Mouse (Mus musculus): ENCODE measurements around the gene Usp20. TPM values are rescaled to one million over a fixed set of nuclear protein-coding genes. Genes with fewer than 3 reads are reported as not detected.

The Usp20 gene
- total and polyA plus RNA-seq, 3 experiments: 3.4 to 13.8 (median 12.0) TPM

- peak overlapping the region; percentile 72 for H3K27ac ChIP-seq (ENCODE audit: insufficient read depth, low read depth)
- H3K9me3 ChIP-seq (replicated peaks; ENCODE audit: low read length): peaks cover 10% of the 10 kb centered on the region
- no peak overlapping the region for H3K4me3 ChIP-seq (replicated peaks in 1 of 3; ENCODE audit: low read depth in 2 of 3, low read length in 2 of 3, poor library complexity in 1 of 3)
- H3K79me2 ChIP-seq (replicated peaks; ENCODE audit: control insufficient read depth, extremely low read depth, insufficient read depth, poor library complexity, severe bottlenecking): no peaks in the 10 kb centered on the region
- peak; percentile 60 for DNase-seq (ENCODE audit: extremely low read depth)
- H3K36me3 ChIP-seq (replicated peaks in 1 of 2; ENCODE audit: control insufficient read depth in 1 of 2, insufficient read depth in 1 of 2, low read length in 1 of 2): peaks cover 47 to 64% of the 10 kb centered on the region in 2 experiments
- no peaks in the 10 kb centered on the region for H3K27me3 ChIP-seq (replicated peaks)
- H3K4me1 ChIP-seq (ENCODE audit: control insufficient read depth in 1 of 2, insufficient read depth in 2 of 2): peaks cover 18 to 45% of the 10 kb centered on the region in 2 experiments
- TF ChIP-seq RCOR1 (conservative IDR thresholded peaks at IDR 0.05; ENCODE audit: low read depth, low read length): no peak
- TF ChIP-seq NRF1 (IDR thresholded peaks at IDR 0.05; ENCODE audit: low read depth, low read length): no peak
- TF ChIP-seq USF2 (conservative IDR thresholded peaks at IDR 0.05; ENCODE audit: low read depth, low read length): 0 out of 2 replicates have a peak, but pooled peaks have one; percentile 24
- TF ChIP-seq ZMIZ1 (IDR thresholded peaks at IDR 0.05; ENCODE audit: low read depth, low read length): no peak
- TF ChIP-seq MAZ (IDR thresholded peaks at IDR 0.05; ENCODE audit: low read depth, low read length): no peak
- TF ChIP-seq ZKSCAN1 (IDR thresholded peaks at IDR 0.05; ENCODE audit: borderline replicate concordance, low read depth, low read length): no peak
- TF ChIP-seq UBTF (IDR thresholded peaks at IDR 0.05; ENCODE audit: low read depth, low read length): no peak
- TF ChIP-seq JUN (IDR thresholded peaks at IDR 0.05; ENCODE audit: insufficient read depth, low read depth, low read length): no peak
- peak; percentile 79 for TF ChIP-seq ETS1 (conservative IDR thresholded peaks at IDR 0.05; ENCODE audit: low read depth, low read length)
- no peak for TF ChIP-seq MAX (IDR thresholded peaks at IDR 0.05; ENCODE audit: low read length)
- TF ChIP-seq CHD1 (IDR thresholded peaks at IDR 0.05; ENCODE audit: low read depth, low read length): no peak
- TF ChIP-seq RAD21 (IDR thresholded peaks at IDR 0.05; ENCODE audit: low read depth, low read length): no peak
- TF ChIP-seq TBP (conservative IDR thresholded peaks at IDR 0.05; ENCODE audit: low read depth, low read length): no peak
- TF ChIP-seq POLR2AphosphoS2 (IDR thresholded peaks at IDR 0.05; ENCODE audit: low read depth, low read length): no peak
- TF ChIP-seq KAT2A (IDR thresholded peaks at IDR 0.05; ENCODE audit: insufficient replicate concordance, low read length): no peak
- TF ChIP-seq PAX5 (IDR thresholded peaks at IDR 0.05; ENCODE audit: low read length): no peak
- no peak for TF ChIP-seq MXI1 (IDR thresholded peaks at IDR 0.05; ENCODE audit: low read depth, low read length)
- peak; percentile 55 for TF ChIP-seq USF1 (IDR thresholded peaks at IDR 0.05; ENCODE audit: low read depth, low read length)
- no peak for TF ChIP-seq GABPA (IDR thresholded peaks at IDR 0.05; ENCODE audit: insufficient replicate concordance, low read depth, low read length)
- TF ChIP-seq MEF2A (IDR thresholded peaks at IDR 0.05; ENCODE audit: borderline replicate concordance, low read depth, low read length): peak; percentile 60; the same call in 1 of the 2 replicates
- TF ChIP-seq ZNF384 (IDR thresholded peaks at IDR 0.05; ENCODE audit: low read depth, low read length): peak; percentile 15; the same call in 1 of the 2 replicates
- TF ChIP-seq ELF1 (IDR thresholded peaks at IDR 0.05; ENCODE audit: low read depth, low read length): no peak
- TF ChIP-seq MAFK (IDR thresholded peaks at IDR 0.05; ENCODE audit: insufficient replicate concordance, low read length): no peak
- peak; percentile 92 for TF ChIP-seq BHLHE40 (IDR thresholded peaks at IDR 0.05; ENCODE audit: low read depth, low read length)
- TF ChIP-seq CTCF (conservative IDR thresholded peaks at IDR 0.05 in 1 of 2, IDR thresholded peaks at IDR 0.05 in 1 of 2; ENCODE audit: low read depth in 2 of 2, low read length in 2 of 2): no peak
- TF ChIP-seq CHD2 (IDR thresholded peaks at IDR 0.05; ENCODE audit: low read length): no peak
- no peak for TF ChIP-seq SIN3A (IDR thresholded peaks at IDR 0.05; ENCODE audit: low read length)
- no peak for TF ChIP-seq HCFC1 (IDR thresholded peaks at IDR 0.05; ENCODE audit: low read depth, low read length)
- no peak for TF ChIP-seq JUND (conservative IDR thresholded peaks at IDR 0.05; ENCODE audit: low read depth, low read length)
- TF ChIP-seq POLR2A (IDR thresholded peaks at IDR 0.05; ENCODE audit: low read depth, low read length): no peak
- no peak for TF ChIP-seq ZC3H11A (IDR thresholded peaks at IDR 0.05; ENCODE audit: low read depth, low read length)
- peak; percentile 60; the same call in 1 of the 2 replicates for TF ChIP-seq IRF4 (IDR thresholded peaks at IDR 0.05; ENCODE audit: low read depth, low read length)
- peak; percentile 74 for TF ChIP-seq TCF12 (IDR thresholded peaks at IDR 0.05; ENCODE audit: low read depth, low read length)
- no peak for TF ChIP-seq SMC3 (IDR thresholded peaks at IDR 0.05; ENCODE audit: low read depth, low read length)
- no peak for TF ChIP-seq MYC (IDR thresholded peaks at IDR 0.05; ENCODE audit: low read depth, low read length)
- TF ChIP-seq NELFE (IDR thresholded peaks at IDR 0.05; ENCODE audit: low read depth, low read length): no peak
- peak; percentile 33; the same call in 1 of the 2 replicates for TF ChIP-seq EP300 (IDR thresholded peaks at IDR 0.05; ENCODE audit: low read length)
- no peak for TF ChIP-seq E2F4 (IDR thresholded peaks at IDR 0.05; ENCODE audit: insufficient replicate concordance, low read depth, low read length)
- H3K4me2 ChIP-seq (ENCODE audit: insufficient read depth, low read depth, poor library complexity, severe bottlenecking): no peak overlapping the region
- dilution Hi-C loops (cut with MboI; ENCODE audit: extremely low pct_ligation_motif_present, extremely low pct_unique_long_range_greater_than_20kb, low sequenced_read_pairs): no loop called here
- in situ Hi-C loops (cut with MboI; ENCODE audit: low pct_ligation_motif_present, low pct_unique_long_range_greater_than_20kb, low sequenced_read_pairs): loop anchor here (25.0 kb wide), 1 partner anchor 404 kb away; the partner anchor contains the start of gene Ass1
- H3K9ac ChIP-seq (ENCODE audit: insufficient read depth, low read depth): no peak overlapping the region
Observed at GRCm38 (mm10) chr2:31058443-31058842, 76.4 kb downstream of the Usp20 start.

Measured in CH12.LX (cell line).